Comparison of ENCODE assay signal across 23 mouse cellular contexts in genomic region chr14:85097077-85097476, GRCm38 (mm10).
A peak's percentile ranks its signal among the peaks of the same experiment; 100 is the strongest.
DNase-seq lines count a peak whose midpoint lies in the region; ATAC-seq lines count a peak whose summit lies in the region.
"Had no signal": no experiment of that assay in that cellular context is flagged by ENCODE, and none has a peak within 500 bp of the region (broad histone marks: within the 10 kb centered on the region; RNA-seq: fewer than 3 reads in every experiment).

No protein-coding gene starts in this region.

- no peak overlapping the region for H3K4me3 ChIP-seq in hindbrain, embryonic 10.5 days
- no peak overlapping the region for H3K4me3 ChIP-seq in hindbrain, embryonic 14.5 days (replicated peaks; ENCODE audit: low read length)
- H3K4me3 ChIP-seq in midbrain, embryonic 11.5 days (ENCODE audit: low read depth, low read length): no peak overlapping the region
- no peak overlapping the region for H3K4me3 ChIP-seq in midbrain, embryonic 15.5 days
- H3K4me3 ChIP-seq: embryonic facial prominence, embryonic 15.5 days; erythroblast, embryonic 14.5 days; forebrain, embryonic 10.5 days; heart, embryonic 10.5 days; heart, embryonic 15.5 days had no signal

- no peaks in the 10 kb centered on the region for H3K9me3 ChIP-seq in hindbrain, embryonic 10.5 days
- no peaks in the 10 kb centered on the region for H3K9me3 ChIP-seq in hindbrain, embryonic 14.5 days (ENCODE audit: control insufficient read depth, low read length)
- no peaks in the 10 kb centered on the region for H3K9me3 ChIP-seq in midbrain, embryonic 11.5 days (ENCODE audit: control insufficient read depth, low read length)
- no peaks in the 10 kb centered on the region for H3K9me3 ChIP-seq in midbrain, embryonic 15.5 days
- H3K9me3 ChIP-seq: embryonic facial prominence, embryonic 15.5 days; forebrain, embryonic 10.5 days; heart, embryonic 10.5 days; heart, embryonic 15.5 days had no signal

- peak; percentile 13 for DNase-seq in hindbrain, embryonic 10.5 days (ENCODE audit: low spot score)
- DNase-seq in hindbrain, embryonic 14.5 days (ENCODE audit: low spot score): no peak
- DNase-seq in midbrain, embryonic 11.5 days (ENCODE audit: low spot score, missing footprints): no peak
- DNase-seq in embryo, embryonic 10.5 days (ENCODE audit: low spot score): peak; percentile 58
- DNase-seq in retina, embryonic 14.5 days (ENCODE audit: low spot score): peak; percentile 13
- DNase-seq in cerebellum, adult 9-10 months: no peak
- no peak for DNase-seq in left cerebral cortex, adult 18-20 months (ENCODE audit: low spot score in 2 of 2)
- DNase-seq: adrenal gland, adult 2 months; adrenal gland, postnatal 25 days; cerebellum, adult 2 months; cerebellum, postnatal 14 days; gastrocnemius, postnatal 36 days; heart, adult 11 months; heart, postnatal 14 days; kidney, adult 2 months had no signal

- H3K36me3 ChIP-seq in hindbrain, embryonic 10.5 days: no peaks in the 10 kb centered on the region
- H3K36me3 ChIP-seq in hindbrain, embryonic 14.5 days (replicated peaks; ENCODE audit: control insufficient read depth, insufficient read depth): no peaks in the 10 kb centered on the region
- no peaks in the 10 kb centered on the region for H3K36me3 ChIP-seq in midbrain, embryonic 11.5 days (ENCODE audit: control insufficient read depth, insufficient read depth, low read length)
- no peaks in the 10 kb centered on the region for H3K36me3 ChIP-seq in midbrain, embryonic 15.5 days (replicated peaks)
- H3K36me3 ChIP-seq: embryonic facial prominence, embryonic 15.5 days; forebrain, embryonic 10.5 days; heart, embryonic 10.5 days; heart, embryonic 15.5 days had no signal

- H3K9ac ChIP-seq in hindbrain, embryonic 14.5 days: no peak overlapping the region
- H3K9ac ChIP-seq in midbrain, embryonic 11.5 days (ENCODE audit: low read length): no peak overlapping the region
- no peak overlapping the region for H3K9ac ChIP-seq in midbrain, embryonic 15.5 days
- H3K9ac ChIP-seq: embryonic facial prominence, embryonic 15.5 days; heart, embryonic 15.5 days had no signal

- ATAC-seq in hindbrain, embryonic 14.5 days (ENCODE audit: low FRiP score): no peak
- ATAC-seq in midbrain, embryonic 11.5 days (ENCODE audit: low FRiP score): peak; percentile 43
- ATAC-seq in midbrain, embryonic 15.5 days (replicated peaks): no peak
- ATAC-seq: intestine, embryonic 16.5 days had no signal

- H3K4me2 ChIP-seq in hindbrain, embryonic 14.5 days (replicated peaks): no peak overlapping the region
- H3K4me2 ChIP-seq in midbrain, embryonic 11.5 days: no peak overlapping the region
- no peak overlapping the region for H3K4me2 ChIP-seq in midbrain, embryonic 15.5 days
- H3K4me2 ChIP-seq: embryonic facial prominence, embryonic 15.5 days; heart, embryonic 15.5 days had no signal

- H3K27me3 ChIP-seq in hindbrain, embryonic 10.5 days (ENCODE audit: insufficient read depth, poor library complexity, severe bottlenecking): no peaks in the 10 kb centered on the region
- no peaks in the 10 kb centered on the region for H3K27me3 ChIP-seq in hindbrain, embryonic 14.5 days (ENCODE audit: control insufficient read depth, insufficient read depth, low read length)
- no peaks in the 10 kb centered on the region for H3K27me3 ChIP-seq in midbrain, embryonic 11.5 days (ENCODE audit: control insufficient read depth, insufficient read depth, low read length)
- no peaks in the 10 kb centered on the region for H3K27me3 ChIP-seq in midbrain, embryonic 15.5 days (replicated peaks)
- H3K27me3 ChIP-seq: CH12.LX; embryonic facial prominence, embryonic 15.5 days; heart, embryonic 15.5 days had no signal

- 13% methylated on average over 1 of the region's 1 CpGs for WGBS in hindbrain, embryonic 10.5 days
- WGBS in hindbrain, embryonic 14.5 days: 3% methylated on average over 1 of the region's 1 CpGs
- 9% methylated on average over 1 of the region's 1 CpGs for WGBS in midbrain, embryonic 11.5 days
- WGBS in midbrain, embryonic 15.5 days: 0% methylated on average over 1 of the region's 1 CpGs

- H3K4me1 ChIP-seq in hindbrain, embryonic 10.5 days (replicated peaks): peaks cover 27% of the 10 kb centered on the region
- no peaks in the 10 kb centered on the region for H3K4me1 ChIP-seq in hindbrain, embryonic 14.5 days (replicated peaks; ENCODE audit: control insufficient read depth, insufficient read depth, low read length)
- H3K4me1 ChIP-seq in midbrain, embryonic 11.5 days (ENCODE audit: control insufficient read depth, insufficient read depth, low read length): peaks cover 5% of the 10 kb centered on the region
- no peaks in the 10 kb centered on the region for H3K4me1 ChIP-seq in midbrain, embryonic 15.5 days
- H3K4me1 ChIP-seq: embryonic facial prominence, embryonic 15.5 days; heart, embryonic 10.5 days; heart, embryonic 15.5 days had no signal

- no peak overlapping the region for H3K27ac ChIP-seq in hindbrain, embryonic 10.5 days
- H3K27ac ChIP-seq in hindbrain, embryonic 14.5 days: no peak overlapping the region
- no peak overlapping the region for H3K27ac ChIP-seq in midbrain, embryonic 11.5 days (ENCODE audit: low read depth, low read length)
- no peak overlapping the region for H3K27ac ChIP-seq in midbrain, embryonic 15.5 days
- H3K27ac ChIP-seq: embryonic facial prominence, embryonic 15.5 days; forebrain, embryonic 10.5 days; heart, embryonic 10.5 days; heart, embryonic 15.5 days had no signal

Comparison
In these comparisons a context has a peak if more than half of its experiments do, and no peak if none do; other contexts are left out.
1. DNase-seq: peak in hindbrain, embryonic 10.5 days (single experiment), embryo, embryonic 10.5 days (single experiment) and retina, embryonic 14.5 days (single experiment); none in hindbrain, embryonic 14.5 days (single experiment), midbrain, embryonic 11.5 days (single experiment), cerebellum, adult 9-10 months (single experiment) and left cerebral cortex, adult 18-20 months (0 of 2).